Mouse (Mus musculus) heart, adult 2 months (tissue): Measurements from ENCODE around the gene Slamf9. TPM values are rescaled to one million over a fixed set of nuclear protein-coding genes. Genes with fewer than 3 reads are reported as not detected.

Experiments used
- DNase-seq, 2 experiments: peaks; one replicate each; pipeline ENCODE4 v3.0.0; 2021
- H3K27ac ChIP-seq: fragments of 200-600 bp; 2 replicates; pipeline ENCODE4 v1.8.1; 2022
- H3K27me3 ChIP-seq: fragments of 200-500 bp; 2 replicates; pipeline ENCODE4 v1.6.1; 2012; ENCODE audit warnings: mild to moderate bottlenecking, low read length, inconsistent platforms, mixed read lengths; ENCODE audit not compliant: control insufficient read depth, insufficient read depth
- H3K36me3 ChIP-seq: fragments of 200-500 bp; 2 replicates; pipeline ENCODE4 v1.6.1; 2012; ENCODE audit warnings: low read length, inconsistent platforms; ENCODE audit not compliant: control insufficient read depth, insufficient read depth
- H3K4me1 ChIP-seq: fragments of 200-500 bp; 2 replicates; pipeline ENCODE4 v1.6.1; 2011; ENCODE audit warnings: low read length; ENCODE audit not compliant: control insufficient read depth, insufficient read depth
- H3K4me3 ChIP-seq: fragments of 200-600 bp; 2 replicates; pipeline ENCODE4 v1.8.1; 2022
- H3K79me2 ChIP-seq: fragments of 200-500 bp; replicated peaks from 2 replicates; pipeline ENCODE4 v1.6.1; 2012; ENCODE audit warnings: mild to moderate bottlenecking, inconsistent platforms, low read length, moderate library complexity, mixed read lengths; ENCODE audit not compliant: control insufficient read depth, insufficient read depth
- H3K9ac ChIP-seq: fragments of 200-500 bp; 2 replicates; pipeline ENCODE4 v1.6.1; 2012; ENCODE audit warnings: low read depth, mild to moderate bottlenecking, control low read depth, inconsistent platforms, low read length, mixed read lengths
- CTCF ChIP-seq: fragments of 200-600 bp; IDR thresholded peaks from 2 replicates; pipeline ENCODE4 v1.8.1; 2022; ENCODE audit warnings: antibody characterized with exemption, mild to moderate bottlenecking, moderate library complexity
- EP300 ChIP-seq: fragments of 200-500 bp; IDR thresholded peaks from 2 replicates; pipeline ENCODE4 v1.6.1; 2011; ENCODE audit warnings: low read depth, low read length, control low read depth; ENCODE audit not compliant: insufficient read depth
- POLR2A ChIP-seq: fragments of 200-500 bp; IDR thresholded peaks from 2 replicates; pipeline ENCODE4 v1.6.1; 2011; ENCODE audit warnings: mild to moderate bottlenecking, low read depth, low read length, control low read depth; ENCODE audit not compliant: insufficient read depth
- WGBS: fragments of 180-500 bp; shearing (Covaris S2); methylation state at CpG from one replicate; pipeline ENCODE4 v1.1.7; 2018; 5-methylcytosine and 5-hydroxymethylcytosine counted together
- intact Hi-C: fragments of 180-260 bp; cut with DNase I; formaldehyde crosslinking; loops from one replicate; pipeline ENCODE4 v1.15.1; 2025
- polyA plus RNA-seq: library from polyadenylated mRNA; depleted of rRNA; stranded (reverse); fragments of >200 nt; gene quantifications from 2 replicates; pipeline ENCODE4 v1.2.3, GENCODE M21; 2012
- total RNA-seq, 2 experiments: library from RNA; stranded (reverse); gene quantifications; 2 replicates each; pipeline ENCODE4 v1.2.3; 2021

Slamf9 gene
- total and polyA plus RNA-seq, 3 experiments, result 1.2 to 7.0 (median 2.3) TPM

GRCm38 (mm10) chr1:172503111-172503997, 28.2 kb downstream of the Slamf9 start:
- WGBS, result 26% methylated on average over 14 of the region's 14 CpGs
- Histone ChIP-seq H3K27ac (peak overlapping the region; percentile 96), H3K79me2 (no peaks in the 10 kb centered on the region), H3K4me3 (peak overlapping the region; percentile 72), H3K9ac (peak overlapping the region; percentile 32), H3K27me3 (no peaks in the 10 kb centered on the region), H3K36me3 (peaks cover 7% of the 10 kb centered on the region), H3K4me1 (peaks cover 24% of the 10 kb centered on the region)
- intact Hi-C loops, result no loop called here
- DNase-seq, result peak; percentile 64 to 66
- no peak for TF ChIP-seq POLR2A
- TF ChIP-seq CTCF, result no peak
- no peak for TF ChIP-seq EP300

GRCm38 (mm10) chr1:172504756-172505155, 29.6 kb downstream of the Slamf9 start:
- Histone ChIP-seq H3K27me3 (no peaks in the 10 kb centered on the region), H3K4me3 (no peak overlapping the region), H3K36me3 (peaks cover 9% of the 10 kb centered on the region), H3K79me2 (no peaks in the 10 kb centered on the region), H3K4me1 (peaks cover 28% of the 10 kb centered on the region), H3K9ac (peak overlapping the region; percentile 10; the same call in 1 of the 2 replicates), H3K27ac (peak overlapping the region; percentile 1; the same call in 1 of the 2 replicates)
- no peak for TF ChIP-seq POLR2A
- TF ChIP-seq CTCF, result no peak
- TF ChIP-seq EP300, result no peak
- intact Hi-C loops, result no loop called here
- no peak for DNase-seq
- WGBS, result 44% methylated on average over 8 of the region's 8 CpGs

GRCm38 (mm10) chr1:172507001-172507400, 31.8 kb downstream of the Slamf9 start:
- no peaks in the 10 kb centered on the region for H3K27me3 ChIP-seq
- peak in 1 of 2 experiments; percentile 54 for DNase-seq
- no peaks in the 10 kb centered on the region for H3K79me2 ChIP-seq
- H3K27ac ChIP-seq, result no peak overlapping the region
- no peak for TF ChIP-seq POLR2A
- 41% methylated on average over 5 of the region's 5 CpGs for WGBS
- intact Hi-C loops, result no loop called here
- peaks cover 9% of the 10 kb centered on the region for H3K36me3 ChIP-seq
- H3K4me1 ChIP-seq, result peaks cover 27% of the 10 kb centered on the region
- H3K4me3 ChIP-seq, result no peak overlapping the region
- no peak overlapping the region for H3K9ac ChIP-seq

- Histone ChIP-seq H3K4me3 (no peak overlapping the region), H3K36me3 (peaks cover 9% of the 10 kb centered on the region), H3K4me1 (peaks cover 25% of the 10 kb centered on the region), H3K27ac (peak overlapping the region; percentile 17), H3K79me2 (no peaks in the 10 kb centered on the region), H3K27me3 (no peaks in the 10 kb centered on the region), H3K9ac (no peak overlapping the region)
- 64% methylated on average over 3 of the region's 3 CpGs for WGBS
- TF ChIP-seq EP300 (no peak), CTCF (no peak), POLR2A (no peak)
- no peak for DNase-seq
- intact Hi-C loops, result no loop called here
These were observed 32.5 kb downstream of the Slamf9 start for GRCm38 (mm10) chr1:172507701-172508100.

GRCm38 (mm10) chr1:172508172-172508571, 33.0 kb downstream of the Slamf9 start:
- Histone ChIP-seq H3K4me1 (peaks cover 27% of the 10 kb centered on the region), H3K36me3 (peaks cover 9% of the 10 kb centered on the region), H3K9ac (no peak overlapping the region), H3K27me3 (no peaks in the 10 kb centered on the region), H3K4me3 (no peak overlapping the region), H3K27ac (peak overlapping the region; percentile 17), H3K79me2 (no peaks in the 10 kb centered on the region)
- intact Hi-C loops, result no loop called here
- WGBS, result 43% methylated on average over 2 of the region's 2 CpGs
- no peak for DNase-seq
- TF ChIP-seq CTCF, result no peak
- no peak for TF ChIP-seq POLR2A
- TF ChIP-seq EP300, result no peak

GRCm38 (mm10) chr1:172509235-172509634, 34.1 kb downstream of the Slamf9 start:
- peaks cover 27% of the 10 kb centered on the region for H3K4me1 ChIP-seq
- no peak overlapping the region for H3K27ac ChIP-seq
- H3K4me3 ChIP-seq, result no peak overlapping the region
- intact Hi-C loops, result no loop called here
- H3K79me2 ChIP-seq, result no peaks in the 10 kb centered on the region
- no peak for TF ChIP-seq CTCF
- TF ChIP-seq POLR2A, result no peak
- TF ChIP-seq EP300, result no peak
- no peak overlapping the region for H3K9ac ChIP-seq
- WGBS, result 78% methylated on average over 5 of the region's 5 CpGs
- H3K27me3 ChIP-seq, result no peaks in the 10 kb centered on the region
- peaks cover 11% of the 10 kb centered on the region for H3K36me3 ChIP-seq
- no peak for DNase-seq
